Mouse (Mus musculus): Measurements from ENCODE around the gene Elof1. TPM values are rescaled to one million over a fixed set of nuclear protein-coding genes. Genes with fewer than 3 reads are reported as not detected.

Gene Elof1
- total RNA-seq, 2 experiments from 2014 or later: 66.9 to 71.1 TPM

GRCm38 (mm10) chr9:22139746-22140145 lies 22.8 kb upstream of the Elof1 start:
- DNase-seq (ENCODE audit: low spot score in 2 of 2): no peak
- intact Hi-C loops (cut with DNase I): loop anchor here (5.0 kb wide), 1 partner anchor 162 kb away; no protein-coding TSS in a partner anchor

GRCm38 (mm10) chr9:22138480-22138879 lies 21.5 kb upstream of the Elof1 start:
- intact Hi-C loops (cut with DNase I): no loop called here
- DNase-seq (ENCODE audit: low spot score in 2 of 2): no peak

- intact Hi-C loops (cut with DNase I): no loop called here
- DNase-seq (ENCODE audit: low spot score in 2 of 2): no peak
Measured at GRCm38 (mm10) chr9:22136765-22137547, 20.0 kb upstream of the Elof1 start.

GRCm38 (mm10) chr9:22135644-22136390 lies 18.8 kb upstream of the Elof1 start, which contains the start of gene Acp5:
Gene Acp5 (minus strand): TSS chr9:22135711.
- intact Hi-C loops (cut with DNase I): no loop called here
- DNase-seq (ENCODE audit: low spot score in 2 of 2): no peak

GRCm38 (mm10) chr9:22134988-22135643 lies 18.1 kb upstream of the Elof1 start:
- DNase-seq (ENCODE audit: low spot score in 2 of 2): no peak
- intact Hi-C loops (cut with DNase I): no loop called here

GRCm38 (mm10) chr9:22134246-22134890 lies 17.4 kb upstream of the Elof1 start:
- DNase-seq (ENCODE audit: low spot score in 2 of 2): no peak
- intact Hi-C loops (cut with DNase I): no loop called here

GRCm38 (mm10) chr9:22132220-22132619 lies 15.2 kb upstream of the Elof1 start:
- DNase-seq (ENCODE audit: low spot score in 2 of 2): no peak
- intact Hi-C loops (cut with DNase I): no loop called here

GRCm38 (mm10) chr9:22131226-22131981 lies 14.4 kb upstream of the Elof1 start:
- intact Hi-C loops (cut with DNase I): no loop called here
- no peak for DNase-seq (ENCODE audit: low spot score in 2 of 2)

GRCm38 (mm10) chr9:22125246-22126027 lies 8.5 kb upstream of the Elof1 start:
- no peak for DNase-seq (ENCODE audit: low spot score in 2 of 2)
- intact Hi-C loops (cut with DNase I): no loop called here

- no peak for DNase-seq (ENCODE audit: low spot score in 2 of 2)
- intact Hi-C loops (cut with DNase I): no loop called here
Measured at GRCm38 (mm10) chr9:22124169-22124568, 7.2 kb upstream of the Elof1 start.

- intact Hi-C loops (cut with DNase I): no loop called here
- DNase-seq (ENCODE audit: low spot score in 2 of 2): no peak
Measured at GRCm38 (mm10) chr9:22123069-22123609, 6.2 kb upstream of the Elof1 start.

GRCm38 (mm10) chr9:22122005-22122404 lies 5.0 kb upstream of the Elof1 start:
- DNase-seq (ENCODE audit: low spot score in 2 of 2): no peak
- intact Hi-C loops (cut with DNase I): no loop called here

- intact Hi-C loops (cut with DNase I): no loop called here
- DNase-seq (ENCODE audit: low spot score in 2 of 2): no peak
Measured at GRCm38 (mm10) chr9:22121545-22121944, 4.6 kb upstream of the Elof1 start.

GRCm38 (mm10) chr9:22119543-22119942 lies 2.6 kb upstream of the Elof1 start:
- intact Hi-C loops (cut with DNase I): no loop called here
- DNase-seq (ENCODE audit: low spot score in 2 of 2): peak in 1 of 2 experiments; percentile 87

GRCm38 (mm10) chr9:22117754-22118456 lies 933 bp upstream of the Elof1 start:
- intact Hi-C loops (cut with DNase I): no loop called here
- DNase-seq (ENCODE audit: low spot score in 2 of 2): peak; percentile 47 to 66

- intact Hi-C loops (cut with DNase I): no loop called here
- peak in 1 of 2 experiments; percentile 17 for DNase-seq (ENCODE audit: low spot score in 2 of 2)
Measured at GRCm38 (mm10) chr9:22116086-22116485, 886 bp downstream of the Elof1 start.

GRCm38 (mm10) chr9:22115635-22116034 lies 1.3 kb downstream of the Elof1 start:
- DNase-seq (ENCODE audit: low spot score in 2 of 2): no peak
- intact Hi-C loops (cut with DNase I): no loop called here

- intact Hi-C loops (cut with DNase I): no loop called here
Measured at GRCm38 (mm10) chr9:22108194-22108593, 8.8 kb downstream of the Elof1 start.

More at GRCm38 (mm10) chr9:22108194-22108593, 8.8 kb downstream of the Elof1 start:
- DNase-seq (ENCODE audit: low spot score in 2 of 2): no peak

Data from left cerebral cortex, postnatal 25 days (tissue).